Mouse (Mus musculus) left cerebral cortex, postnatal 25 days (tissue): ENCODE data around the gene Stau1. TPM values are rescaled to one million over a fixed set of nuclear protein-coding genes. Genes with fewer than 3 reads are reported as not detected.

Source experiments
- DNase-seq, 2 experiments: peaks; one replicate each; pipeline ENCODE4 v3.0.0; 2022; ENCODE audit warnings: low spot score in 2 of 2, mixed read lengths in 1 of 2
- intact Hi-C: fragments of 180-260 bp; cut with DNase I; formaldehyde crosslinking; loops from one replicate; pipeline ENCODE4 v1.15.1; 2025
- total RNA-seq, 2 experiments: library from RNA; stranded (reverse); gene quantifications; 2 replicates each; pipeline ENCODE4 v1.2.3; 2021

The Stau1 gene
- total RNA-seq, 2 experiments from 2014 or later, result 64.4 to 67.1 TPM

DNA sequence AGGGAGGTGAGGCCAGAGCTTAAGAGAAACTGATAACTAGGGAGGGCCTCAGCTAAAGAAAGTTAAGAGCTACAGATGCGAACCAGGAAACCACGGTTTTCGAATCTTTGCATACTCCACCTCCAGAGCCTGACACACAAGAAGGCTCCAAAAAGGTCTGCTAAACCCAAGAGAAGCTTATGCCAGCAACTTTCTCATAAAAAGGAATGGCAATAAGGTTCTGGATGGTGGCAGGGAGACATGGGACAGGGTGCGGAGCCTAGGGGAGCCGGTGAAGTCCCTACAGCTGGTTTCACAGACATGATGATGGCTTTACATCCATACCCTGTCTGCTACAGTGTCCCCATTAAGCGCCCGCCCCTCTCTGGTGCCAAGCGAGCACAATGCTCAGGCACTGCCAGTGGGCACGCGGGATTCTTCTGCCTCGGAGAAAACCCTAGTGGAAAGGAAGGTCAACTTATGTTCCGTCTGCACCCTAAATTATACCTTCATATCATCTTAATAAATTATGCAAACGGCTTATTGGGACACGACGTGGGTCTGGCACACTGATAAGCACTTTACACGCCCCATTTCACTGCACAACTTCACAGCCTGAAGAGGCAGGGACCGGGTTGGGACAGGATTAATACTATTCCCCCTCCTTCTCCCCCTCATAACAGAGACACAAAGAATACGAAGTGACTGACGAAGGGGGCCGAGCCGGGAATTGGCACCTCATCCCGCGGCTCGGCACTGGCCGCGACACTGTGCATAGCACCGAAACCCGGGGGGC lies 891 bp downstream of the Stau1 start:
- DNase-seq, result peak in 1 of 2 experiments; percentile 32
- intact Hi-C loops, result no loop called here

DNA sequence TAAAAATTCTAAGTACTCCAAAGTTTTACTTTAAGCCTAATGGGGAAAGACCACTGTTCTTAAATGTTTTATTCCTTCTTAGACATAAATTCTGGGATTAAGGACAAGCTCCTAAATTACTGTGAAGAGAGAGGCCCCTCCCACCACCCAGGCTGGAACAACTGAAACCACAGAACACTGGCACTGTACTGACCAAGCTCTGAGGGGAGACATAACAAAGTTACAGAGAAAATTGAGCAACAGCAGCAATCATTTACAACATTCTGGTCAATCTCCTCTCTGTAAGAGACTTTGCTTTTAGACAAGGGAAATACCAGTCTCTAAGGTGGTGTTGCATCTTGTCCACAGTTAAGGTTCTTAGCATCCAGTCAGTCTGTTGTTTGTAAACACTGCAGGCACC lies 4.2 kb downstream of the Stau1 start:
- no peak for DNase-seq
- intact Hi-C loops, result no loop called here

DNA sequence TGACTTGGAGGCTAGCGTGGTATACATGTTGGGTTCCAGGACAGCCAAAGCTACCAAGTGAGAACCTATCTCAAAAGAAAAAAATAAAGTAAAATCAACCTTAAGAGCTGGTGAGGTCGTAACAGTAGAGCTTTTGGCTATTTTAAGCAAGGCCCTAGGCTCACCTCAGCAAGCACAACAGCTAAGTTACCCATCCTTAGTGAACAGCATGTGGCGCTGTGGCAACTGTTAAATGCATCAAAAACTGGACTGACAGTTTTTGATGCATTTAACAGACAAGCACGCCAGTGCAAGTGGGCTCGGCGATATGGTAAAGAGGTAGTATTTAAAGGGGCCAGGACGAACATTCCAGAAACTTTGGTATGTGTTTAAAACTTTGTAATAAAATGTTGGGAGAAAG lies 5.2 kb downstream of the Stau1 start:
- intact Hi-C loops, result no loop called here
- no peak for DNase-seq

DNA sequence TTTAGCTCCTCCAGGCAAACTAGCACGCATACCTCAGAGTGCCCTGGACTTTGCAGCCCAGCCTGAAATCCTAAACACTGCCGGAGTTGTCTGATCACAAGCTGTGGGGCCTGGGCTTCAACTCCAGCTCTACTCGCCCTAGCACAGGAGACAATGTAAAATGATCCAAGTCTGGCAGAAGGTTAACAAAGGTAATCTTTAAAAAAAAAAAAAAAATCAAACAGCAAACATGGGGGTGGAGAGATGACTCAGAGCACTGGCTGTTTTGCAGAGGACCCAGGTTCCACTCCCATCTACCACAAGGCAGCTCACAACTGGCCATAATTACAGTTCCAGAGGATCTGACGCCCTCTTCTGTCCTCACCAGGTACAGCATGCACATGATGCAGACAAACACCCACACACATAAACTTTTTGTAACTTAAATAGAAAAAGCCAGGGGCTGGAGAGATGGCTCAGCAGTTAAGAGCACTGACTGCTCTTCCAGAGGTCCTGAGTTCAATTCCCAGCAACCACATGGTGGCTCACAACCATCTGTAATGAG lies 12.7 kb downstream of the Stau1 start:
- no peak for DNase-seq
- intact Hi-C loops, result no loop called here

DNA sequence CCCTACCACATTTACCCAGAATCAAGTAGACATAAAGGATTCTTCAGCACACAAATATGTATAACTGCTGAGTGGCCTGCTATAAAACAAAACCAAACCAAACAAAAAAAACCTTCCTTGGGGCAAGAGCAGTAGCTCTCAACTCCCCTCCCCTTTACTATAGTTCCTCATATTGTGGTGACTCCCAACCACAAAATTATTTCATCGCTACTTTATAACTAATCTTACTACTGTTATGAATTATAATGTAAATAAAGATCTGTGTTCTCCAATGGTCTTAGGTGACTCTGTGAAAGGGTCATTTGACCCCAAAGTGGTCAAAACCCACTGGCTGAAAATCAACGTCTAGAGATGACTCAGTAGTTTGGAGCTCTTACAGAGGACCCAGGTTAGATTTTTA lies 15.9 kb downstream of the Stau1 start:
- intact Hi-C loops, result no loop called here
- no peak for DNase-seq

DNA sequence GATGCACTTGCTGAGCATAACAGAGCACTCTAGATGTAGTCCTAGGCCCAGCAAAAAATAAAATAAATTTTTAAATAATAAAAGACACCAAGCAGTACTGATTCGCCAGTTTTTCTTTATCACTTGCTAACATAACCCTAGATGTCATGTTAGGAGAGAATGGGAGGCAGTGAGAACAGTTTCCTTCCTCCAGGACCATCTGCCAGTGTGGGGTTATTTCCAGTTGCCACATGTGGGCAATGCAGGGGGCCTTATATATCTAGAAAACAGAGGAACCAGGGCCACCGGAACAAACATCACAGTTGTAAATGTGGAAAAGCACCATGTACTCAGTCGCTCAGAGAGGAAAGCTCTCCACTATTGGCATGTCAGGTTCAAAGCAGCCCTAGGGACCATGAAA lies 18.6 kb downstream of the Stau1 start:
- intact Hi-C loops, result no loop called here
- peak in 1 of 2 experiments; percentile 33 for DNase-seq

DNA sequence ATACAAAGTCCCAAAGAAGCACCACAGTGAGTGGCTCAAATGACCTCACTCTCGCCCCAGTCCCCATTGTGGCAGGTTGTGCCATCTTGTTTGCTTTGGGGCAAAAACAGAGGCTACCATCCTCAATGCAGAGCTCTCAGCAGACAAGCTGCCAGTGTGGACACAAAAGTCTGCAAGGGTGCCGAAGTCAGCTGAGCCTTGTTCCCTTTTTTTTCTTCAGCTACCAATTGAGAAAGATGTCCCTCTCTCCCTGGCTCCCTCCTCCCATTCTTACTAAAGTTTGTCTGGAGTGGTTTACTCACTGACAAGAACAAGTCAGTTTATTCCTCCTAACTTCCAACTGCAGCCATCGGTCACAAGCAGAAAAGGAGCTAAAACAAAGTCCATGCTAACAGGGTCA lies 19.7 kb downstream of the Stau1 start:
- DNase-seq, result peak in 1 of 2 experiments; percentile 19
- intact Hi-C loops, result no loop called here

DNA sequence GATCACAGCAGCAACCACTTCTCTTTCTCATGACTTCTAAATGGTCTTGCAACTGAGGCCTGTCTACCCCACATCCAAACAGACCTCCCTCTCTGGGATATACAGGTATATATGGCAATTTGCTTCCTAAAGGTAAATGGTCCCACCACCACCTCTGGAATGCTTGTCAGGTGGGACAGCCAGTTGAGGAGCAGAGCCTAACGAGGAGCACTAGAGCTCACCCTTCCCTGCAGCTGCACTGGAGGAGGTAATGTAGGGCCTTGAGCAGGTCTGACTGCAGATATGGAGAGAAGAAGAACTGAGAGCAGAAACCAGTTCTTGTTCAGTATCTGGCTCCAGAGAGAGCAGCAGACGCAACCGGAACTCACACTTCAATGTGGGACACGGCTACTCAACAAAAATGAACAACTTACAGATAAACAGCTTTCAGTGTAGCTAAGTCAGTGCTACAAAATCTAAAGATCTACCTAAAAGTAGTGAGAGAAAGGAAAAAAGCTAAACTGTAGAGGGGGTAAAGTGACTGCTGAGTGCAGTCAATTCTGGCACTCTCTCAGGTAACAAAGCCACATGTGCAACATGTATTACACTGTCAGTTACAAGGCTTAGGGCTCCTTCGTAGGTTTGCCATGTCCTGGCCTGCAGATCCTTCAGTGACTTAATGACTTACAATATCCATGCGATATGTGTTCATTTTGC lies 21.8 kb downstream of the Stau1 start:
- intact Hi-C loops, result no loop called here
- no peak for DNase-seq

DNA sequence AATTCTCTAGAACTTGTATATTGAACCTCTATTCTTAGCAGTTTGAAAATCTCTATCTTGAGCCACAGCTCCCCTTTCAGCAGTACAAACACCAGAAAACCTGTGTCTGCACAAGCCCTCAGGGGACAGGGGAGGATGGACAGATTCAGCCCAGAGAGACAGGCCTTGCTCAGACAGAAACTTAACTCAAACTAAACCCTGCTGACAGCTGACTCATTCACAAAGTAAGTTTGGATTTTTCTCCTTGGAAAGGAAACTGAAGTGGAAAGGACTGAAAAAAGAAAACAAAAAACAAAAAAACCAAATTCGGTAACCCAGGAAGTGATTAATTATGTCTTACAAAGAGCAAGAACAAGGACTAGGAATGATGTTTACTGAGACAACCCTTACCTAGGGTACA lies 22.9 kb downstream of the Stau1 start:
- intact Hi-C loops, result no loop called here
- DNase-seq, result no peak

DNA sequence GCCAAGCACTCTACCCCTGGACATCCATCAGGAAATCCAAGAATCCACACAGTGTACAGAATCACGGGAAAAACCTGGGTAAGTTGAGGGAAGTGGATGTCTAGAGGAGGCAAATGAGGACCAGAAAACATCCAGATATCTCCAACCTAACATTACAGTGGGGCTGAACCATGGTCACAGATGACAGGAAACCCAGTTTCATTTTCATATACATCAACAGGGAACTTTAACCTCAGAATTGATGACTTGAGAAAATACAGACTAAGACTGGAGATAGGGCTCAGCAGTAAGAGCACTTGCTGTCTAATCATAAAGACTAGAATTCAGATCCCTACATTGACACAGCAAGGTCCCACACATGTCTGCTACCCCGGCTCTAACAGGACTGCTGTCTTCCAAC lies 31.3 kb downstream of the Stau1 start:
- no peak for DNase-seq
- intact Hi-C loops, result no loop called here

DNA sequence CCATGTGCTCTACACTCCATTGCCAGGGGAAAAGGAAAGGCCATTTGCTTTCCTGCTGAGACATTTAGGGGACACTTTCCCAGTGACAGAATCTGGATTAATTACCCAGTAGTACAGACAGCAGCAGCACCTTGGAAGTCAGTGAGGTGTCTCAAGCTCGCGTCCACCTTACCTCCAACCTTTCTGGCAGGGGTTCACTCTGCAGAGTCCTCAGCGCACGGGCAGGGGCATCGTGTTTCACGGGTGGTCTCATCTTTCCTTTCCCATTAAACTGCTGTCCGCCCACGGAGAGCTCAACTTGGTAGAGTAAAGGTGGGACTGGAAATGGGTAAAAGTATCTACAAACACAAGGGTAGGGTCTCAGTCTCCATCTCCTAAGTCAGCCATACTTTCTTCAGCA lies 32.8 kb downstream of the Stau1 start:
- intact Hi-C loops, result no loop called here
- DNase-seq, result no peak

DNA sequence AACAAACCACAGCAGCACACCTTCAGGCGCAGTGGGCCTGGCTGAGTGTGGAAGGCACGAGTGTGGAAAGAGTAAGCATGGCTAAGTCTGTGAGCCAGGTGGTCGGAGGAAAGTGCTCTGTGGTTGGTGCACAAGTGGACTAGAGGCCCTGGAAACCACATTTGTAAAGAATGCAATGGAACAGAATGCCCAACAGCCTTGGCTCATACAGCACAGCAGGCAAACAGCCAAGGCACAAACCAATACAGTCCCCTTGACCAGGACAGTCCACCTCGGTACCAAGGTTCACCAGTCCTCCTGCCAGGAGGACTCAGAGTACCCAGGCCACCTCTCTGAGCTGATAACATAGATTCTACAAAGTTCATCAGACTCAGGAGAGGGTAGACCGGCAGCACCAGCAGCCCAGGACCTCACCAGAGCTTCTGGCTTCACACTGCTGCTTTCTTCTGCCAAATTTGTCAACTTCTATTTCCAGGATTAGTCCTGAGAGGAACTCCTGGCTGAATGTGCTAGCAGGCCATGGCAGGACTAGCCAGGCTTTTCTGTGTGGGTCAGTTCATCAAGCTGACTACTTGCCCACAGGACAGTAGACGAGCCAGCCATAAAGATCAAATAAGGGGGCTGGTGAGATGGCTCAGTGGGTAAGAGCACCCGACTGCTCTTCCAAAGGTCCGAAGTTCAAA lies 35.3 kb downstream of the Stau1 start:
- intact Hi-C loops, result no loop called here
- DNase-seq, result no peak

DNA sequence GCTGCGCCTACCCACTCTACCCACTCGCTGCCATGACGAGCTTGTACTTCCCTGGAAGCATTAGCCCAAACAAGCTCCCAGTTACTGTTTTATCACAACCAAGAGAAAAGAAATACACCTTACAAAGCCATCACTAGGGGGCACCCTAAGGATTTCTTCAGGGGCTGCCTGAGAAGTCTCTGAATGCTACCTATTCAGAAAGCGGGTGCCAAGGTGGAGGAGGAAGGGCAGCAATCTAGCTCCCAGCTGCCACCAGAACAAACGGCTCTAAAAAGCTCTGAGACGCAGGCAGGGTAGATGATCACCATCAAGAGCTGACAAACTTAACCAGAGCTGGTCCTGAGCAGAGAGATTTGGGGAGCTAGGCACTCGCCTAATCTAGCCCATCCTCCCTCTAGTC lies 39.3 kb downstream of the Stau1 start:
- DNase-seq, result peak; percentile 70 to 88
- intact Hi-C loops, result loop anchor here (2.0 kb wide), 1 partner anchor 48 kb away; no protein-coding TSS in a partner anchor

DNA sequence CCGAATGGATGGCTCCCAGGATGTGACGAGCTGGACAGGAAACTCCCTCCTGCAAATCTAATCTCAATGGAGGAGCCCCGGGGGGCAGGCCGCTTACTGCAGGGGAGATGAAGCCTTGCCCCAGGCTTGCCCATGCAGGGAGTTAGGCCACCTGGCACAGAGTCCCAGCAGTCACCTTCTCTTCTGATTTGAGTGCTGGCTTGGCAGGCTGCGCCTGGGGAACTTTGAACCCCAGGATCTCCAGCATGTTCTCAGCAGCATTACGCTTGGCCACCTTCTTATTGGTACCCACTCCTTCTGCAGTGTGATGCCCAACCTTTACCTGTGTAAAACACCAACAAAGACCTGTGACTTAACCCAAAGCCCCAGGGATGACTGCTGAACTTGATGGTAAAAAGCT lies 43.9 kb downstream of the Stau1 start:
- intact Hi-C loops, result no loop called here

DNA sequence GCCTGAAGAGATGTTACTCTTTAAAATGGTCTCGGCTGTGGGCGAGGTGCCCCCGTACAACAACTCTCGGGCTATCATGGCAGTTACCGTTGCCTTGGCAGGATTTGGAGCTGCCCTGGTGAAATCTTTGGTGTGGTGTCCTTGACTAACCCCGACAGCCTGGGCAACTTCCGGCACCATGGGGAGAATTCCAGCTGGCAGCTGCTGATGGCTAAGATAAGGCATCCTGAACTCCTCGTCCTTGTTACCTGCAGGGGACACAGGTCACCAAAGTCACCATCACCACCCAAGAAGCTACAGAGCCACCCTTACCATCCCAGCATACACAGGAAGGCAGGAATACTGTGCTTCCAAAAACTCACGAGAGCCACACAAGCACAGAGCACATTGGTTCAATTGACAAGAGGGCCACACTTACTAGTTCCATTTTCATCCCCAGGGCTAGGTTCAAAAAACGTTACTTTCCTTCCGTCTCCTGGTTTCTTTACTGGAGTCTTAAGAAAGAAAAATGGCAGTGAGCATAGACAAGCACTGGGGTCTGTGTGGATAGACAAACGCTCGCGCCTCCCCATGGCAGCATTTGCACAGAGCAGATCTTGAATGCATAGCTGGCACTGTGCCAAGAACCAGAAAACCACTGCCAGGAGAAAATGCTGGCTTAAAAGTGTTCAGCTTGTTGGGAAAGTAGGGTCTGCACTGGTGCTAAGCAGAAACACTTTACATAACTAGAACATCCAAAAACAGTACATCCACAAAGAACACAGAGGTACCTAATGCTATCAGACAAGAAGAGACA lies 45.0 kb downstream of the Stau1 start:
- peak; percentile 62 to 70 for DNase-seq

More for the DNA sequence above, 43.9 kb downstream of the Stau1 start:
- DNase-seq, result no peak

DNA sequence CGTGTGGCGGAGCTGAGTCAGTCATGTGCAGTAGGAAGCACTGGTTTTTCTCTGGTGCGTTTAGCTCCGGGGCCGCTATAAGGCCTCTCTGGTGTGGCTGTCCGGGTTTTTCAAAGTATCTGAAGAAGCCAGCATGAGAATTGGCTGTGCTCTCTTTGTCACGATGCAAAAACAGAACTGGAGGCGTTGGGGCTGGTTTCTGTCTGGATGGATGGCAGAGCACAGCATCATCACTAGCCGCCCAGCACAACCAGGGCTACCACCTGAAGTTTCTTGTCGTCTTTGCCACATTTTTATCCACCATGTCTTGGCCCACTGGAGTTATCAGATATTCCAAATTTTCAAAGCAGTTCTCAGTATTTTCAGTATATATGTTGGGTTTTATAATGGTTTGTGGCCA lies 47.2 kb downstream of the Stau1 start:
- intact Hi-C loops, result no loop called here
- peak in 1 of 2 experiments; percentile 47 for DNase-seq

More for the DNA sequence above, 45.0 kb downstream of the Stau1 start:
- intact Hi-C loops, result no loop called here

DNA sequence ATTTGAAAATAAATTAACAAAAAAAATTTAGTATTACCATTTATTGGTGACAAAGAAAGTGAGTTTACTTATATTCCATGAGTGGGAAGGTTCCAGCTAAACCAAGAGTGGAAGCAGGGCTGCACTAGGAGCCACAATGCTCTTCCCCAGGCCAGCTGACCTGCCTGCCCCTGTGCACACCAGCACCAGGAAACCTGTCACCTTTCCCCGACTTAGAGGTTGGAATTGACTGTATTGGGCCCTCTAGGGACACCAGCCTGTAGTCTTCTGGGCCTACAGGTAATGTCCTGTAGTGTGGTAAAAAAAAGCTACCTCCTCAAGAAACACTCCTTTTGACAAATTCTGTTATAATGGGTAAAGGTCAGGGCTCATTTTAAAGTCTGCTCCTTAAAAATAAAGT lies 47.9 kb downstream of the Stau1 start:
- intact Hi-C loops, result no loop called here
- DNase-seq, result no peak

DNA sequence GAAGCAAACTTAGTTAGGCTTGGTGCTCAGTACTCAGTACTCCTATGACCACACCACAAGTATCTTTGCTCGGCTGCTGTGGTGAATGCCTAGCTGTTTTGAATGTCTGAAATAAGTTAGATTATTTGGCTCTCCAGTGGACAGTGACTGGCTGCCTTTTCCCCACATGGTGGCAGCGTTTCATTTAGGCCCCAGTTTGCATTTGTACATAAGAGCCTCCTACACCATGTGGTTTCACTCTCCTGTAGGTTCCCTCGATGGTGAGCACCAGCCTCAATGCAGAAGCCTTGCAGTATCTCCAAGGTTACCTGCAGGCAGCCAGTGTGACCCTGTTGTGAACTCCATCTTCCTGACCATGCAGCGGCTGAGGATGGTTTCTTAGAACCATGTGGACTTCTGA lies 50.6 kb downstream of the Stau1 start:
- intact Hi-C loops, result no loop called here
- no peak for DNase-seq

DNA sequence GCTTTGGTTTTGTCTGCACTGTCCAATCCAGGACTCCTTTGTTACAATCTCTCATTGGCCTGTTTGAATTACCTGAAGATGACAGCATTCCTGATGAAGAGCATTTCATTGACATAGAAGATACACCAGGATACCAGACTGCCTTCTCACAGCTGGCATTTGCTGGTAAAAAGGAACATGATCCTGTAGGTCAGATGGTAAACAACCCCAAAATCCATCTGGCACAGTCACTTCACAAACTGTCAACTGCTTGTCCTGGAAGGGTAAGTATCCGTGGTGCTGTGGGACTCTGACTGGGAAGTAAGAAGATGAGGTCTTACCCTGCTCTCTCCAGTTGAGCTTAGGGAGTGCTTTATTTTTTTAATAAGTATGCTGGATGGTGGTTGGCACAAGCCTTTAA lies 51.8 kb downstream of the Stau1 start:
- intact Hi-C loops, result no loop called here

DNA sequence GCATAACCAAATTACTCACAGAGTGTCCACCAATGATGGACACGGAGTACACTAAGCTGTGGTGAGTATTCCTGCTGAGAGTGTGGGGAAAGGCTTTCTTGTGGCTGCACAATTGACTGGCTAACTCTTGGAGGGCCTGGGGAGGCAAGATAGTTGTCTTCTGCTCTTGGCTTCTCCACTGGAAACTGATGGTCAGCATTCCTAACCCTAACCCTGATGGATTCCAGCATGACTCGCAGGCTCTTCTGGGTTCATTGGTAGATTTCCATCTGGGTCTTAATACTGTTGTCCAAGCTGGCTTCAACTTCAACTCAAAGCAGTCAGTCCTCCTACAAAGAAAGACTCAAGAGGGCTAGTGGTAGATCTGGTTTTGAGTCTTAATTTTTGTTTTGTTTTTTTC lies 53.0 kb downstream of the Stau1 start:
- intact Hi-C loops, result no loop called here
- no peak for DNase-seq

More for the DNA sequence above, 51.8 kb downstream of the Stau1 start:
- no peak for DNase-seq
